Comparison of ENCODE assay signal across 14 mouse cellular contexts in genomic region chr19:43679474-43679981, GRCm38 (mm10). TPM values are rescaled to one million over a fixed set of nuclear protein-coding genes. Genes with fewer than 3 reads are reported as not detected.
DNase-seq lines count a peak whose midpoint lies in the region; ATAC-seq and TF ChIP-seq lines count a peak whose summit lies in the region.
"Had no signal": no experiment of that assay in that cellular context is flagged by ENCODE, and none has a peak within 500 bp of the region (broad histone marks: within the 10 kb centered on the region; RNA-seq: fewer than 3 reads in every experiment).

No protein-coding gene starts in this region.

- TF ChIP-seq EP300 in stomach, postnatal 0 days (optimal IDR thresholded peaks at IDR 0.05), result no peak

- 0 out of 2 replicates have a peak, but pooled peaks cover 2% of the 10 kb centered on the region for H3K4me1 ChIP-seq in stomach, postnatal 0 days (replicated peaks; ENCODE audit: control insufficient read depth, insufficient read depth)
- peaks cover 9% of the 10 kb centered on the region for H3K4me1 ChIP-seq in hindbrain, embryonic 14.5 days (replicated peaks; ENCODE audit: control insufficient read depth, insufficient read depth, low read length)

- H3K9me3 ChIP-seq in stomach, postnatal 0 days (ENCODE audit: control insufficient read depth, low read length), result no peaks in the 10 kb centered on the region
- H3K9me3 ChIP-seq in hindbrain, embryonic 14.5 days (ENCODE audit: control insufficient read depth, low read length), result no peaks in the 10 kb centered on the region
- H3K9me3 ChIP-seq: limb, embryonic 13.5 days; midbrain, embryonic 12.5 days; neural tube, embryonic 13.5 days had no signal

- no peak overlapping the region for H3K4me3 ChIP-seq in macrophage (ENCODE audit: inconsistent target)
- H3K4me3 ChIP-seq in stomach, postnatal 0 days (ENCODE audit: low read depth, low read length), result no peak overlapping the region
- H3K4me3 ChIP-seq in hindbrain, embryonic 14.5 days (replicated peaks; ENCODE audit: low read length), result no peak overlapping the region
- H3K4me3 ChIP-seq: gastrocnemius, adult 2 months; limb, embryonic 13.5 days; midbrain, embryonic 12.5 days; neural tube, embryonic 13.5 days had no signal

- no peaks in the 10 kb centered on the region for H3K36me3 ChIP-seq in macrophage (ENCODE audit: inconsistent target)
- no peaks in the 10 kb centered on the region for H3K36me3 ChIP-seq in stomach, postnatal 0 days (ENCODE audit: control insufficient read depth, insufficient read depth, low read length)
- H3K36me3 ChIP-seq in hindbrain, embryonic 14.5 days (replicated peaks; ENCODE audit: control insufficient read depth, insufficient read depth), result no peaks in the 10 kb centered on the region
- H3K36me3 ChIP-seq: limb, embryonic 13.5 days; midbrain, embryonic 12.5 days; neural tube, embryonic 13.5 days had no signal

- peak; percentile 43 for ATAC-seq in common myeloid progenitor, adult 5-6 weeks (replicated peaks; ENCODE audit: low read depth, poor library complexity, severe bottlenecking)
- ATAC-seq in stomach, postnatal 0 days (ENCODE audit: low FRiP score, low TSS enrichment), result no peak
- no peak for ATAC-seq in hindbrain, embryonic 14.5 days (ENCODE audit: low FRiP score)

- no peak overlapping the region for H3K9ac ChIP-seq in stomach, postnatal 0 days (ENCODE audit: low read length)
- H3K9ac ChIP-seq in hindbrain, embryonic 14.5 days, result no peak overlapping the region
- H3K9ac ChIP-seq: limb, embryonic 13.5 days; midbrain, embryonic 12.5 days; neural tube, embryonic 13.5 days had no signal

- 16% methylated on average over 10 of the region's 10 CpGs for WGBS in macrophage (ENCODE audit: missing documents)
- WGBS in stomach, postnatal 0 days, result 75% methylated on average over 10 of the region's 10 CpGs
- WGBS in hindbrain, embryonic 14.5 days, result 81% methylated on average over 10 of the region's 10 CpGs

- H3K4me2 ChIP-seq in stomach, postnatal 0 days (replicated peaks; ENCODE audit: low read depth), result no peak overlapping the region
- H3K4me2 ChIP-seq in hindbrain, embryonic 14.5 days (replicated peaks), result no peak overlapping the region
- H3K4me2 ChIP-seq: limb, embryonic 13.5 days; midbrain, embryonic 12.5 days; neural tube, embryonic 13.5 days had no signal

- no peaks in the 10 kb centered on the region for H3K79me2 ChIP-seq in macrophage (ENCODE audit: inconsistent target)

- H3K27ac ChIP-seq in macrophage, result peak overlapping the region; percentile 83
- 0 out of 2 replicates have a peak overlapping the region, but pooled peaks have one; percentile 18 for H3K27ac ChIP-seq in stomach, postnatal 0 days (replicated peaks)
- H3K27ac ChIP-seq in hindbrain, embryonic 14.5 days, result no peak overlapping the region
- H3K27ac ChIP-seq: gastrocnemius, adult 2 months; limb, embryonic 13.5 days; midbrain, embryonic 12.5 days; neural tube, embryonic 13.5 days had no signal

- TF ChIP-seq CTCF in stomach, postnatal 0 days (IDR thresholded peaks at IDR 0.05; ENCODE audit: low read depth), result no peak

- H3K27me3 ChIP-seq in stomach, postnatal 0 days (ENCODE audit: control insufficient read depth, insufficient read depth, low read length), result no peaks in the 10 kb centered on the region
- no peaks in the 10 kb centered on the region for H3K27me3 ChIP-seq in hindbrain, embryonic 14.5 days (ENCODE audit: control insufficient read depth, insufficient read depth, low read length)
- H3K27me3 ChIP-seq: neural tube, embryonic 13.5 days had no signal

- peak; percentile 53 for DNase-seq in lung, postnatal 36 days
- no peak for DNase-seq in lung, postnatal 14 days
- DNase-seq in stomach, postnatal 0 days (ENCODE audit: low spot score), result no peak
- DNase-seq in kidney, postnatal 4 days, result no peak
- DNase-seq in hindbrain, embryonic 14.5 days (ENCODE audit: low spot score), result no peak
- DNase-seq: gastrocnemius, adult 2 months; kidney, adult 2 months; right cerebral cortex, postnatal 4 days; thymus, postnatal 36 days had no signal

RNA-seq across cellular contexts. Expression of gene Slc25a28, which starts 4.8 kb away (rescaled TPM):
- 32.9 and 38.3 TPM in 2 replicates for total RNA-seq in common myeloid progenitor, adult 5-6 weeks (2017)
- total RNA-seq in macrophage (2018; cell fraction: chromatin; rRNA removed), result 100 to 1,000 TPM in 10 of 26 experiments, 10 to 100 TPM in 16; 71.5 to 154 (median 97.6) TPM
- total RNA-seq in macrophage (2018; cell fraction: cytosol; rRNA removed), result 10 to 100 TPM; 15.5 to 21.5 (median 18.2) TPM
- 100 to 1,000 TPM in 9 of 26 experiments, 10 to 100 TPM in 17; 54.9 to 146 (median 94.1) TPM for total RNA-seq in macrophage (2018; cell fraction: nucleus; rRNA removed)
- 16.2 to 24.8 TPM (median 23.2 TPM) in 3 replicates for polyA plus RNA-seq in macrophage (2018)
- polyA plus RNA-seq in stomach, postnatal 0 days (2015; fragmentation: Nextera tagmentation; extraction: Ambion mirVana), result 9.6 and 11.4 TPM in 2 replicates
- polyA plus RNA-seq in hindbrain, embryonic 14.5 days (2014; fragmentation: Nextera tagmentation; extraction: Ambion mirVana), result 14.2 and 14.9 TPM in 2 replicates

RNA-seq across cellular contexts. Expression of gene Entpd7, which starts 9.9 kb away (rescaled TPM):
- 4.8 and 5.2 TPM in 2 replicates for total RNA-seq in common myeloid progenitor, adult 5-6 weeks (2017)
- 100 to 1,000 TPM in 8 of 26 experiments, 10 to 100 TPM in 18; 43.2 to 234 (median 67.2) TPM for total RNA-seq in macrophage (2018; cell fraction: chromatin; rRNA removed)
- 10 to 100 TPM; 20.1 to 45.4 (median 27.3) TPM for total RNA-seq in macrophage (2018; cell fraction: cytosol; rRNA removed)
- 100 to 1,000 TPM in 3 of 26 experiments, 10 to 100 TPM in 23; 37.0 to 129 (median 58.1) TPM for total RNA-seq in macrophage (2018; cell fraction: nucleus; rRNA removed)
- polyA plus RNA-seq in macrophage (2018), result 10.2 to 14.7 TPM (median 11.2 TPM) in 3 replicates
- 7.4 and 8.1 TPM in 2 replicates for polyA plus RNA-seq in stomach, postnatal 0 days (2015; fragmentation: Nextera tagmentation; extraction: Ambion mirVana)
- polyA plus RNA-seq in hindbrain, embryonic 14.5 days (2014; fragmentation: Nextera tagmentation; extraction: Ambion mirVana), result 11.9 and 13.0 TPM in 2 replicates
